12 mouse cellular contexts compared by ENCODE assay signal in genomic region chr7:118935306-118935705, GRCm38 (mm10). TPM values are rescaled to one million over a fixed set of nuclear protein-coding genes. Genes with fewer than 3 reads are reported as not detected.
A peak's percentile ranks its signal among the peaks of the same experiment; 100 is the strongest.
DNase-seq lines count a peak whose midpoint lies in the region; ATAC-seq and TF ChIP-seq lines count a peak whose summit lies in the region.
"Had no signal": no experiment of that assay in that cellular context is flagged by ENCODE, and none has a peak within 500 bp of the region (broad histone marks: within the 10 kb centered on the region; RNA-seq: fewer than 3 reads in every experiment).

No protein-coding gene starts in this region.

- no peak overlapping the region for H3K4me3 ChIP-seq in heart, embryonic 10.5 days
- H3K4me3 ChIP-seq in hindbrain, postnatal 0 days (ENCODE audit: low read length) = no peak overlapping the region
- H3K4me3 ChIP-seq: erythroblast, embryonic 14.5 days; limb, embryonic 15.5 days had no signal

- no peak for TF ChIP-seq CTCF in hindbrain, postnatal 0 days (IDR thresholded peaks at IDR 0.05; ENCODE audit: low read depth)

- peak; percentile 98 for DNase-seq in heart, adult 11 months
- no peak for DNase-seq in heart, embryonic 10.5 days (ENCODE audit: low spot score)
- DNase-seq in adrenal gland, postnatal 10 days = peak; percentile 83
- DNase-seq in heart, adult 9 months (ENCODE audit: low spot score in 2 of 2) = peak; percentile 73 to 77
- DNase-seq in embryo, embryonic 10 days (ENCODE audit: low spot score) = no peak
- DNase-seq in hindbrain, postnatal 0 days (ENCODE audit: low spot score) = no peak
- DNase-seq: cerebellum, adult 9-10 months had no signal

- H3K4me1 ChIP-seq in heart, embryonic 10.5 days = peaks cover 8% of the 10 kb centered on the region; the same call in 1 of the 2 replicates
- 0 out of 2 replicates have a peak, but pooled peaks cover 1% of the 10 kb centered on the region for H3K4me1 ChIP-seq in hindbrain, postnatal 0 days (ENCODE audit: insufficient read depth, low read length)

- no peaks in the 10 kb centered on the region for H3K9me3 ChIP-seq in heart, embryonic 10.5 days
- no peaks in the 10 kb centered on the region for H3K9me3 ChIP-seq in hindbrain, postnatal 0 days (ENCODE audit: low read length)
- H3K9me3 ChIP-seq: limb, embryonic 15.5 days had no signal

- peak; percentile 82 for ATAC-seq in megakaryocyte progenitor cell, adult 5-6 weeks (replicated peaks; ENCODE audit: poor library complexity)
- no peak for ATAC-seq in erythroid progenitor cell, adult 5-6 weeks (replicated peaks; ENCODE audit: low FRiP score, poor library complexity, severe bottlenecking)
- ATAC-seq in hindbrain, postnatal 0 days = no peak

- H3K36me3 ChIP-seq in heart, embryonic 10.5 days = no peaks in the 10 kb centered on the region
- no peaks in the 10 kb centered on the region for H3K36me3 ChIP-seq in hindbrain, postnatal 0 days (ENCODE audit: insufficient read depth, low read length)
- H3K36me3 ChIP-seq: limb, embryonic 15.5 days had no signal

- no peak overlapping the region for H3K27ac ChIP-seq in heart, embryonic 10.5 days
- H3K27ac ChIP-seq in hindbrain, postnatal 0 days = no peak overlapping the region
- H3K27ac ChIP-seq: limb, embryonic 15.5 days had no signal

- H3K9ac ChIP-seq in hindbrain, postnatal 0 days (replicated peaks; ENCODE audit: low read length) = no peak overlapping the region
- H3K9ac ChIP-seq: limb, embryonic 15.5 days had no signal

- no peaks in the 10 kb centered on the region for H3K27me3 ChIP-seq in heart, embryonic 10.5 days (ENCODE audit: insufficient read depth, poor library complexity, severe bottlenecking)
- no peaks in the 10 kb centered on the region for H3K27me3 ChIP-seq in hindbrain, postnatal 0 days (ENCODE audit: insufficient read depth, low read length)
- H3K27me3 ChIP-seq: limb, embryonic 15.5 days had no signal

- 48% methylated on average over 2 of the region's 2 CpGs for WGBS in heart, embryonic 10.5 days
- WGBS in hindbrain, postnatal 0 days = 73% methylated on average over 2 of the region's 2 CpGs

- no peak overlapping the region for H3K4me2 ChIP-seq in hindbrain, postnatal 0 days (ENCODE audit: low read depth, low read length)
- H3K4me2 ChIP-seq: limb, embryonic 15.5 days had no signal

RNA-seq across cellular contexts. Expression of gene Gprc5b, which starts 59.7 kb away (rescaled TPM):
- 2.8 and 3.0 TPM in 2 replicates for polyA plus RNA-seq in heart, embryonic 10.5 days (2016; fragmentation: Nextera tagmentation; extraction: Ambion mirVana)
- 10 to 100 TPM; 67.5 to 67.8 TPM for total RNA-seq in adrenal gland, postnatal 10 days (2021)
- total RNA-seq in megakaryocyte progenitor cell, adult 5-6 weeks (2015) = 0.71 and 3.3 TPM in 2 replicates
- total RNA-seq in megakaryocyte progenitor cell, adult 5-6 weeks (2017) = 0.47 and 1.2 TPM in 2 replicates
- not detected in 2 replicates for total RNA-seq in erythroid progenitor cell, adult 5-6 weeks (2015; ENCODE audit: low replicate concordance)
- total RNA-seq in erythroid progenitor cell, adult 5-6 weeks (2017; ENCODE audit: low replicate concordance) = 0.08 TPM in 1 of 2 replicates, not detected in the other
- 42.8 and 56.9 TPM in 2 replicates for total RNA-seq in hindbrain, postnatal 0 days (2014; rRNA removed)
- 9.5 and 10.6 TPM in 2 replicates for polyA plus RNA-seq in hindbrain, postnatal 0 days (2015; fragmentation: Nextera tagmentation; extraction: Ambion mirVana)
- total RNA-seq: monocyte, adult 5-6 weeks had no signal

Comparison
In these comparisons a context has a peak if more than half of its experiments do, and no peak if none do; other contexts are left out.
1. DNase-seq: peak in heart, adult 11 months (single experiment), adrenal gland, postnatal 10 days (single experiment) and heart, adult 9 months (2 of 2); none in heart, embryonic 10.5 days (single experiment), embryo, embryonic 10 days (single experiment) and hindbrain, postnatal 0 days (single experiment).
2. RNA of gene Gprc5b, which starts 59.7 kb away (total RNA-seq): 67.5 to 67.8 TPM in adrenal gland, postnatal 10 days and 42.8 to 56.9 TPM in hindbrain, postnatal 0 days; 0.47 to 3.3 TPM in megakaryocyte progenitor cell, adult 5-6 weeks and 0.08 TPM in erythroid progenitor cell, adult 5-6 weeks; every median in the first group is over 10 times any median in the second.